Mouse (Mus musculus): Measurements from ENCODE around the gene Man1a. TPM values are rescaled to one million over a fixed set of nuclear protein-coding genes. Genes with fewer than 3 reads are reported as not detected.

Man1a gene
- polyA plus RNA-seq, 1 experiment from 2014 or later, result 2.8 TPM

DNA sequence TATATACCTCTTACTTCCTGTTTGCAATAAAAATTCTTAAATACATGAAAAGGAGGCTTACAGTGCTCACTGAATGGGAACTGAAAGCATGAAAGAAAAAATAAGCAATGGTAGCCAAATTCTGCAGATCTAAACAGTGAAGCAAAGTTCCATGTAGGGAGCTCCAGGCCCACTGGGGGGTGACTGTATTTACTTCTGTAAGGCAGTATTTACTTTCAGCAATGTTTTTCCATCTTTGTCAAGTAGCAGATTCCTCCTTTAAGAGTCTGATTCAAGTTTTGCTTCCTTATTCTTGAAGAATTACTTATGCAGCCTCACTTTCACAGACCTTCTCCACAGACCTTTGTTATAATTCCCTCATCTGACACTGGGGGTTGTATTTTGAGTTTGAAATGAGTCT lies 195.1 kb downstream of the Man1a start:
- Histone ChIP-seq H3K9me3 (no peaks in the 10 kb centered on the region), H3K4me3 (replicated peaks) (no peak overlapping the region), H3K36me3 (no peaks in the 10 kb centered on the region), H3K4me2 (replicated peaks) (no peak overlapping the region), H3K27me3 (no peaks in the 10 kb centered on the region), H3K4me1 (replicated peaks) (no peaks in the 10 kb centered on the region), H3K9ac (replicated peaks) (no peak overlapping the region), H3K27ac (no peak overlapping the region)
- ATAC-seq, result no peak

DNA sequence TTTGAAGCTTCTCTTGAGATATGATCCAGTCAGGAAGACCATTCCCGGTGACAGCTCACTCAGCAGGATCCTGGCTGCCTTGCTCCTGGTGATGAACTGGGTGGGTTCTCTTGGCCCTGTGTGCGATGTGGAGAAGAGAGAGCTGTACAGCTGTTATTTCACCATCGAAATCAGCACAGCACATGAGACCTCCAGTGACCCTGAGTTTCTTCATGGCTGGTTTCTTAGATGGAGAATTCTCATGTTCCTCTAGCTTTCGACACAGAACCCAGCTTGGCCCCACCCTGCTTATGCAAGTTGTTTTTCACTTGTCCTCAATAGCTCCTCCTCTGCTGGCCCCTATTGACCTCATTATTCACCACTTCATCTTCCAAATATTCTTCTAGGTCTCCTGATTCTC lies 200.5 kb downstream of the Man1a start:
- no peaks in the 10 kb centered on the region for H3K27me3 ChIP-seq
- no peak for ATAC-seq
- no peak overlapping the region for H3K4me2 ChIP-seq (replicated peaks)
- no peaks in the 10 kb centered on the region for H3K36me3 ChIP-seq
- H3K4me1 ChIP-seq (replicated peaks), result no peaks in the 10 kb centered on the region
- H3K9me3 ChIP-seq, result no peaks in the 10 kb centered on the region
- no peak overlapping the region for H3K27ac ChIP-seq
- no peak overlapping the region for H3K4me3 ChIP-seq (replicated peaks)
- H3K9ac ChIP-seq (replicated peaks), result no peak overlapping the region
- WGBS, result 87% methylated on average over 4 of the region's 4 CpGs

DNA sequence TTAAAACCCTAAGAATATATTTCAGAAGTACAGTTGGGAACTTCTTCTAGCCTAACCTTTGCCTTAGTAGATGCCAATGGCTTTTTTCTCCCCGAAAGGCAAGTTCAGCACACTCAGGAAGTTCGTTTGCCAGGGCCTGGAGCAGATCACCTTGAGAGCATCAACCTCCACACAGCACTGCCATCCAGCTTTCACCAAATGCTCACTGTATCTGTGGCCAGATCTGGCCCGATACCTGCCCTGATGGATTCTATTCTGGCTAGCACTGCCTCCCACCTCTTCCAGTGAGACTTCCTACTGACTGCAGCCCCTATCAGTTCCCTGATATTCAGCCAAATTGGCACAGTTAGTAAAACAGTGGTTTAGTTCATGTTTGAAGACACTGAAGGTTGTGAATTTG lies 202.2 kb downstream of the Man1a start:
- H3K9ac ChIP-seq (replicated peaks), result no peak overlapping the region
- H3K27ac ChIP-seq, result no peak overlapping the region
- no peaks in the 10 kb centered on the region for H3K36me3 ChIP-seq
- no peaks in the 10 kb centered on the region for H3K27me3 ChIP-seq
- no peak overlapping the region for H3K4me2 ChIP-seq (replicated peaks)
- ATAC-seq, result no peak
- H3K9me3 ChIP-seq, result no peaks in the 10 kb centered on the region
- H3K4me3 ChIP-seq (replicated peaks), result no peak overlapping the region
- no peaks in the 10 kb centered on the region for H3K4me1 ChIP-seq (replicated peaks)
- WGBS, result 79% methylated on average over 3 of the region's 3 CpGs

DNA sequence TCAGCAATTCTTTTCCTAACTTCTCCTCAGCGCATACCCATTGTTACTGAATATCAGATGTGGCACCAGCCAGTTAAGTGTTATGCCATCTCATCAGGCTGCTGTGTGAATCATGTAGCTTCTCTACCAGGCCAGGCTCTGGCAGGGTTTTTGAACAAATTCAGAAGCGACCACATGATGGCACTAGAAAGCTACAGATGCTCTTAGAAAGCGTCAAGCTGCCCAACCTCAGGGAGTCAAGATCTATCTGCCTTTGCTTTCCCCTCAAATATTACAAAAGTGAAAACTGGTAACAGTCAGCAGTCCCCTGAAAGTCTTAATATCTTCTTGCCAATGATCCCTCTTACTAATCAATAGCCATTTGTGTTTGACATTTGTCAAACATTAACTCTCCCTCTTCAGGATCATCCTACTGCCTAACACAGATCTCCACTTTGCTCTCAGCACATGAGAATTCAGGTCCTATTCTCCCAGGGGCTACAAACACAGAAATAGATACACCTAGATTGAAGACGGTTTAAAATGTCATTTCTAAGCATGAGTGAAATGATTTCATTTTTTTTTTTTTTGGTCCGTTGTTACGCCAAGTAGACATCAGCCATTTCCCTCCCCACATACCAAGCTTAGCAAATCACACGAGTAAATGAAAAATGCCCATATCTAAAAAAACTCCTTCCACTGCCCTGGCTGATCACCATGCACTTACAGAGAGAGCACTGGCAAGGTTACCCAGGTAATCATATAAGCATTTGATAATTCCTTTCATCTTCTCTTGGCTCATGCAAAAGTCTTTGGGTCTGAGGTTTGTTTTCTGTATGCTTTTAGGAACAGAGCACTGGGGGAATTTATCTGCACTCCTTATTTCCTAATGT lies 212.7 kb downstream of the Man1a start:
- H3K9me3 ChIP-seq, result no peaks in the 10 kb centered on the region
- WGBS, result 52% methylated on average over 7 of the region's 7 CpGs
- no peak overlapping the region for H3K4me2 ChIP-seq (replicated peaks)
- H3K4me1 ChIP-seq (replicated peaks), result no peaks in the 10 kb centered on the region
- no peaks in the 10 kb centered on the region for H3K27me3 ChIP-seq
- no peak overlapping the region for H3K9ac ChIP-seq (replicated peaks)
- H3K4me3 ChIP-seq (replicated peaks), result no peak overlapping the region
- H3K27ac ChIP-seq, result no peak overlapping the region
- no peaks in the 10 kb centered on the region for H3K36me3 ChIP-seq
- ATAC-seq, result peak; percentile 87

DNA sequence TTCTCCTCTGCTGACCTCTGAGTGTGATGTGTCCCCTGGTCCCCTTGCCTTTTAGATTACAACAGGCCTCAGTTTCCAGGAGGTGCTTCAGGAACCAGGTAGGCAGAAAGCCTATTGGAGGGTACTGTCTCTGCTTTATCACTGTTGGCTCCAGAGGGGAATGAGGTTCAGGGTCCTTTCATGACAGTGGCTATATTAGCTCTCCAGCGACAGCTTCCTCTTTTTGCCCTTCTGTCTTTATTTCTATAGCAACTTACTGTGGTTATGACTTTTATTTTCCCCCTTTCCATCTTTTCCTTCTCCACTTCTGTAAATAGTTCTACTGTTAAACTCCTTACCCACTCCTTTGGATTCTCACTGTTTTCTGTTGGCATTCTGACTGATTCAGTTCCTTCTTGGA lies 216.5 kb downstream of the Man1a start:
- Histone ChIP-seq H3K27ac (no peak overlapping the region), H3K27me3 (no peaks in the 10 kb centered on the region), H3K4me2 (replicated peaks) (no peak overlapping the region), H3K9ac (replicated peaks) (no peak overlapping the region), H3K9me3 (no peaks in the 10 kb centered on the region), H3K4me3 (replicated peaks) (no peak overlapping the region), H3K36me3 (no peaks in the 10 kb centered on the region), H3K4me1 (replicated peaks) (no peaks in the 10 kb centered on the region)
- no peak for ATAC-seq
- WGBS, result 69% methylated on average over 1 of the region's 1 CpGs

DNA sequence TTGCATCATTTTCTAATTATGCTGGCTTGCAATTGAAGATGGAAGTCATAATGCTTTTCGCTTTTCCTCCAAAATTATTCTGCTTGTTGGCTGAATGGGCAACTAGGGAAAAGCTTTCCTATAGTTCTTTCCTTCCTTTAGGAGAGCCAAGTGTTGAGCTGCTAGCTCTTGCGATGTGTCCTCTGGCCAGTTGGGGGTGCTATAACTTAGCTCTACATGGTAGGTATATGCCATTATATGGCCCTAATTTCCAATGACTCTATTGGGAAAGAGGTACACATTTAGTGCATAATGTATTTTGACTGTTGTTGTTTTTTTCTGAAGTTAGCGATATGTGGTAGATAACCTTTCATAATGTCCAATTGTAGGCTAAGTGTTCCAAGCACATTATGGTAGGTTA lies 217.2 kb downstream of the Man1a start:
- no peaks in the 10 kb centered on the region for H3K36me3 ChIP-seq
- H3K4me2 ChIP-seq (replicated peaks), result no peak overlapping the region
- no peaks in the 10 kb centered on the region for H3K9me3 ChIP-seq
- no peak for ATAC-seq
- no peak overlapping the region for H3K27ac ChIP-seq
- 87% methylated on average over 3 of the region's 3 CpGs for WGBS
- H3K4me3 ChIP-seq (replicated peaks), result no peak overlapping the region
- H3K9ac ChIP-seq (replicated peaks), result no peak overlapping the region
- no peaks in the 10 kb centered on the region for H3K4me1 ChIP-seq (replicated peaks)
- no peaks in the 10 kb centered on the region for H3K27me3 ChIP-seq
